Mouse (Mus musculus) right cerebral cortex, adult 2 months (tissue): Measurements from ENCODE around the gene Ero1lb.
"Not testable (repeated sequence)": the region's sequence is repeated elsewhere in the genome, so short reads cannot be mapped to it uniquely, and the experiment has no call there.

Experiments
- DNase-seq, 2 experiments: peaks; one replicate each; pipeline ENCODE4 v3.0.0; 2021 to 2022; ENCODE audit warnings: low spot score in 2 of 2

Ero1lb gene

GRCm38 (mm10) chr13:12574979-12575536, 9.4 kb downstream of the Ero1lb start:
- no peak for DNase-seq

- DNase-seq: no peak
These were observed 12.5 kb downstream of the Ero1lb start for GRCm38 (mm10) chr13:12578145-12578544.

- peak; percentile 49 to 55 for DNase-seq
These were observed 23.3 kb downstream of the Ero1lb start for GRCm38 (mm10) chr13:12589003-12589402.

GRCm38 (mm10) chr13:12597075-12597474, 31.4 kb downstream of the Ero1lb start:
- DNase-seq: not testable (repeated sequence)

GRCm38 (mm10) chr13:12610206-12610605, 44.5 kb downstream of the Ero1lb start:
- not testable (repeated sequence) for DNase-seq

- DNase-seq: not testable (repeated sequence)
These were observed 48.4 kb downstream of the Ero1lb start for GRCm38 (mm10) chr13:12614026-12614425.

GRCm38 (mm10) chr13:12614591-12614990, 48.9 kb downstream of the Ero1lb start:
- DNase-seq: not testable (repeated sequence)

GRCm38 (mm10) chr13:12615014-12615413, 49.3 kb downstream of the Ero1lb start:
- DNase-seq: not testable (repeated sequence)

- not testable (repeated sequence) for DNase-seq
These were observed 50.8 kb downstream of the Ero1lb start for GRCm38 (mm10) chr13:12616489-12616888.

- DNase-seq: not testable (repeated sequence)
These were observed 54.1 kb downstream of the Ero1lb start for GRCm38 (mm10) chr13:12619808-12620207.

- DNase-seq: not testable (repeated sequence)
These were observed 60.4 kb downstream of the Ero1lb start for GRCm38 (mm10) chr13:12626061-12626460.

GRCm38 (mm10) chr13:12627746-12628145, 62.1 kb downstream of the Ero1lb start:
- not testable (repeated sequence) for DNase-seq

- not testable (repeated sequence) for DNase-seq
These were observed 62.5 kb downstream of the Ero1lb start for GRCm38 (mm10) chr13:12628181-12628580.

GRCm38 (mm10) chr13:12630252-12630651, 64.6 kb downstream of the Ero1lb start:
- DNase-seq: not testable (repeated sequence)

- not testable (repeated sequence) for DNase-seq
These were observed 69.4 kb downstream of the Ero1lb start for GRCm38 (mm10) chr13:12634941-12635588.

- DNase-seq: not testable (repeated sequence)
These were observed 77.1 kb downstream of the Ero1lb start for GRCm38 (mm10) chr13:12642795-12643194.

- DNase-seq: not testable (repeated sequence)
These were observed 81.0 kb downstream of the Ero1lb start for GRCm38 (mm10) chr13:12646676-12647075.

GRCm38 (mm10) chr13:12650020-12650876, 84.6 kb downstream of the Ero1lb start:
- DNase-seq: peak; percentile 66 to 78

- peak; percentile 53 to 72 for DNase-seq
These were observed 85.2 kb downstream of the Ero1lb start for GRCm38 (mm10) chr13:12650877-12651176.
